Mouse (Mus musculus): ENCODE results near the gene Fbf1.

DNA sequence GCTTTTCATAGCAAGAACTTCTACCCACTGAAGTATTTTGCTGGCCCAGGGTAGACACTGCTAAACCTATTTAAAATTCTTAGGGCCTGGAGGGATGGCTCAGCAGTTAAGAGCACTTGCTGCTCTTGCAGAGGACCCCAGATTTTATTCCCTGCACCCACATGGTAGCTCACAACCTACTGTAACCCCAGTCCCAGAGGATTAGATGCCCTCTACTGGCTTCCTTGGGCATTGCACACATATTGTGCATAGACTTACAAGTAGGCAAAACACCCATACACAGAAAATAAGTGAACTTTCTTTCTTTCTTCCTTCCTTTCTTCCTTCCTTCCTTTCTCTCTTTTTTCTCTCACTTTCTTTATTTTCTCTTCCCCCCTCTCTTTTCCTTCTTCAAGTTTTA lies 50.1 kb downstream of the Fbf1 start:
- TF ChIP-seq CTCF (IDR thresholded peaks at IDR 0.05; ENCODE audit: low read depth, low read length) (no peak), POLR2A (IDR thresholded peaks at IDR 0.05; ENCODE audit: extremely low read depth, insufficient read depth, low read length) (no peak)

All from liver, adult 2 months (tissue).